Mouse (Mus musculus): ENCODE data around the gene Fbxl17. TPM values are rescaled to one million over a fixed set of nuclear protein-coding genes. Genes with fewer than 3 reads are reported as not detected.

Fbxl17 gene
- total and polyA plus RNA-seq, 2 experiments from 2014 or later, result 10.7 to 32.0 TPM

GRCm38 (mm10) chr17:63358837-63359236 lies 141.0 kb downstream of the Fbxl17 start:
- no peak for DNase-seq
- H3K36me3 ChIP-seq (ENCODE audit: insufficient read depth), result no peaks in the 10 kb centered on the region
- no peak for ATAC-seq
- no peak overlapping the region for H3K4me2 ChIP-seq (ENCODE audit: low read depth)
- WGBS, result 91% methylated on average over 1 of the region's 1 CpGs
- no peak overlapping the region for H3K9ac ChIP-seq
- TF ChIP-seq CTCF (IDR thresholded peaks at IDR 0.05; ENCODE audit: low read depth), result no peak
- no peak overlapping the region for H3K27ac ChIP-seq (ENCODE audit: low read depth, low read length)
- H3K27me3 ChIP-seq (ENCODE audit: insufficient read depth, low read length), result no peaks in the 10 kb centered on the region
- no peaks in the 10 kb centered on the region for H3K9me3 ChIP-seq (ENCODE audit: low read length)
- no peak overlapping the region for H3K4me3 ChIP-seq (ENCODE audit: low read depth, low read length)
- 0 out of 2 replicates have a peak, but pooled peaks cover 3% of the 10 kb centered on the region for H3K4me1 ChIP-seq (ENCODE audit: insufficient read depth)

- TF ChIP-seq CTCF (IDR thresholded peaks at IDR 0.05; ENCODE audit: low read depth), result no peak
- 78% methylated on average over 3 of the region's 3 CpGs for WGBS
- H3K27ac ChIP-seq (ENCODE audit: low read depth, low read length), result no peak overlapping the region
- H3K36me3 ChIP-seq (ENCODE audit: insufficient read depth), result no peaks in the 10 kb centered on the region
- H3K9ac ChIP-seq, result no peak overlapping the region
- H3K27me3 ChIP-seq (ENCODE audit: insufficient read depth, low read length), result no peaks in the 10 kb centered on the region
- H3K4me3 ChIP-seq (ENCODE audit: low read depth, low read length), result no peak overlapping the region
- no peak overlapping the region for H3K4me2 ChIP-seq (ENCODE audit: low read depth)
- no peak for ATAC-seq
- no peak for DNase-seq
- 0 out of 2 replicates have a peak, but pooled peaks cover 3% of the 10 kb centered on the region for H3K4me1 ChIP-seq (ENCODE audit: insufficient read depth)
- no peaks in the 10 kb centered on the region for H3K9me3 ChIP-seq (ENCODE audit: low read length)
Measured at GRCm38 (mm10) chr17:63356202-63356601, 143.6 kb downstream of the Fbxl17 start.

- no peaks in the 10 kb centered on the region for H3K9me3 ChIP-seq (ENCODE audit: low read length)
- 61% methylated on average over 6 of the region's 6 CpGs for WGBS
- TF ChIP-seq CTCF (IDR thresholded peaks at IDR 0.05; ENCODE audit: low read depth), result no peak
- no peak overlapping the region for H3K27ac ChIP-seq (ENCODE audit: low read depth, low read length)
- ATAC-seq, result peak; percentile 73
- no peak overlapping the region for H3K9ac ChIP-seq
- H3K27me3 ChIP-seq (ENCODE audit: insufficient read depth, low read length), result no peaks in the 10 kb centered on the region
- DNase-seq, result no peak
- no peaks in the 10 kb centered on the region for H3K4me1 ChIP-seq (ENCODE audit: insufficient read depth)
- H3K4me2 ChIP-seq (ENCODE audit: low read depth), result no peak overlapping the region
- H3K36me3 ChIP-seq (ENCODE audit: insufficient read depth), result no peaks in the 10 kb centered on the region
- H3K4me3 ChIP-seq (ENCODE audit: low read depth, low read length), result no peak overlapping the region
Measured at GRCm38 (mm10) chr17:63352634-63353195, 147.1 kb downstream of the Fbxl17 start.

- Histone ChIP-seq H3K27me3 (ENCODE audit: insufficient read depth, low read length) (no peaks in the 10 kb centered on the region), H3K9me3 (ENCODE audit: low read length) (no peaks in the 10 kb centered on the region), H3K4me3 (ENCODE audit: low read depth, low read length) (no peak overlapping the region), H3K4me1 (ENCODE audit: insufficient read depth) (no peaks in the 10 kb centered on the region), H3K4me2 (ENCODE audit: low read depth) (no peak overlapping the region), H3K9ac (no peak overlapping the region), H3K27ac (ENCODE audit: low read depth, low read length) (no peak overlapping the region), H3K36me3 (ENCODE audit: insufficient read depth) (no peaks in the 10 kb centered on the region)
- WGBS, result 66% methylated on average over 2 of the region's 2 CpGs
- ATAC-seq, result no peak; the same call in 1 of the 2 replicates
- TF ChIP-seq CTCF (IDR thresholded peaks at IDR 0.05; ENCODE audit: low read depth), result no peak
- DNase-seq, result no peak
Measured at GRCm38 (mm10) chr17:63351682-63352081, 148.1 kb downstream of the Fbxl17 start.

GRCm38 (mm10) chr17:63350876-63351509 lies 148.8 kb downstream of the Fbxl17 start:
- 67% methylated on average over 4 of the region's 4 CpGs for WGBS
- H3K27me3 ChIP-seq (ENCODE audit: insufficient read depth, low read length), result no peaks in the 10 kb centered on the region
- H3K36me3 ChIP-seq (ENCODE audit: insufficient read depth), result no peaks in the 10 kb centered on the region
- ATAC-seq (no peak), DNase-seq (no peak)
- no peak overlapping the region for H3K9ac ChIP-seq
- TF ChIP-seq CTCF (IDR thresholded peaks at IDR 0.05; ENCODE audit: low read depth), result no peak
- no peak overlapping the region for H3K4me3 ChIP-seq (ENCODE audit: low read depth, low read length)
- no peaks in the 10 kb centered on the region for H3K9me3 ChIP-seq (ENCODE audit: low read length)
- no peak overlapping the region for H3K27ac ChIP-seq (ENCODE audit: low read depth, low read length)
- no peaks in the 10 kb centered on the region for H3K4me1 ChIP-seq (ENCODE audit: insufficient read depth)
- no peak overlapping the region for H3K4me2 ChIP-seq (ENCODE audit: low read depth)

- Histone ChIP-seq H3K27me3 (ENCODE audit: insufficient read depth, low read length) (no peaks in the 10 kb centered on the region), H3K9ac (no peak overlapping the region), H3K4me3 (ENCODE audit: low read depth, low read length) (no peak overlapping the region), H3K4me1 (ENCODE audit: insufficient read depth) (no peaks in the 10 kb centered on the region), H3K36me3 (ENCODE audit: insufficient read depth) (no peaks in the 10 kb centered on the region), H3K4me2 (ENCODE audit: low read depth) (no peak overlapping the region), H3K27ac (ENCODE audit: low read depth, low read length) (no peak overlapping the region), H3K9me3 (ENCODE audit: low read length) (no peaks in the 10 kb centered on the region)
- ATAC-seq (no peak), DNase-seq (no peak)
- TF ChIP-seq CTCF (IDR thresholded peaks at IDR 0.05; ENCODE audit: low read depth), result no peak
- WGBS, result 86% methylated on average over 5 of the region's 5 CpGs
Measured at GRCm38 (mm10) chr17:63344101-63344500, 155.7 kb downstream of the Fbxl17 start.

GRCm38 (mm10) chr17:63343076-63343475 lies 156.7 kb downstream of the Fbxl17 start:
- Histone ChIP-seq H3K4me1 (ENCODE audit: insufficient read depth) (no peaks in the 10 kb centered on the region), H3K9ac (no peak overlapping the region), H3K4me3 (ENCODE audit: low read depth, low read length) (no peak overlapping the region), H3K9me3 (ENCODE audit: low read length) (no peaks in the 10 kb centered on the region), H3K36me3 (ENCODE audit: insufficient read depth) (no peaks in the 10 kb centered on the region), H3K27ac (ENCODE audit: low read depth, low read length) (no peak overlapping the region), H3K27me3 (ENCODE audit: insufficient read depth, low read length) (no peaks in the 10 kb centered on the region), H3K4me2 (ENCODE audit: low read depth) (no peak overlapping the region)
- no peak for ATAC-seq
- DNase-seq, result no peak
- no peak for TF ChIP-seq CTCF (IDR thresholded peaks at IDR 0.05; ENCODE audit: low read depth)
- WGBS, result 65% methylated on average over 4 of the region's 4 CpGs

Data from forebrain, postnatal 0 days (tissue).